ENCODE assay signal across 8 mouse cellular contexts in genomic region chr11:88551034-88551433, GRCm38 (mm10).
A peak's percentile ranks its signal among the peaks of the same experiment; 100 is the strongest.
DNase-seq lines count a peak whose midpoint lies in the region; ATAC-seq and TF ChIP-seq lines count a peak whose summit lies in the region.

No protein-coding gene starts in this region.

- TF ChIP-seq CTCF in left cerebral cortex, adult 2 months (IDR thresholded peaks at IDR 0.05), result no peak; the same call in 1 of the 2 replicates
- no peak for TF ChIP-seq CTCF in spleen, adult 2 months (IDR thresholded peaks at IDR 0.05; ENCODE audit: extremely low read depth, insufficient read depth, insufficient read length, insufficient replicate concordance)

- H3K36me3 ChIP-seq in forebrain, embryonic 11.5 days (ENCODE audit: control insufficient read depth, insufficient read depth, low read length), result no peaks in the 10 kb centered on the region; the same call in 1 of the 2 replicates
- no peaks in the 10 kb centered on the region for H3K36me3 ChIP-seq in spleen, adult 2 months (ENCODE audit: control insufficient read depth, insufficient read depth, low read length)

- peak; percentile 45 to 59 for DNase-seq in spleen, adult 18-20 months
- no peak for DNase-seq in spleen, adult 12 weeks (ENCODE audit: low spot score)
- peak; percentile 60 for DNase-seq in forebrain, embryonic 11.5 days (ENCODE audit: low spot score)
- DNase-seq in heart, postnatal 25 days (ENCODE audit: low spot score), result peak; percentile 39
- peak; percentile 41 to 47 for DNase-seq in left cerebral cortex, adult 2 months (ENCODE audit: extremely low spot score in 1 of 2, low spot score in 2 of 2)
- DNase-seq in spleen, adult 2 months (ENCODE audit: low read depth in 1 of 2, low spot score in 2 of 2), result peak; percentile 41 to 66
- DNase-seq in urinary bladder, postnatal 25 days (ENCODE audit: low spot score), result no peak

- peak overlapping the region; percentile 59; the same call in 1 of the 2 replicates for H3K27ac ChIP-seq in forebrain, embryonic 11.5 days (ENCODE audit: low read depth, low read length)
- peak overlapping the region; percentile 50; the same call in 1 of the 2 replicates for H3K27ac ChIP-seq in left cerebral cortex, adult 2 months
- peak overlapping the region; percentile 66 for H3K27ac ChIP-seq in spleen, adult 2 months (ENCODE audit: insufficient read depth, low read length)

- H3K9me3 ChIP-seq in forebrain, embryonic 11.5 days (ENCODE audit: control insufficient read depth, low read length), result no peaks in the 10 kb centered on the region

- no peak overlapping the region for H3K4me2 ChIP-seq in forebrain, embryonic 11.5 days (ENCODE audit: low read depth, low read length, severe bottlenecking)

- TF ChIP-seq POLR2A in spleen, adult 2 months (IDR thresholded peaks at IDR 0.05; ENCODE audit: low read depth, low read length), result no peak

- 15% methylated on average over 3 of the region's 3 CpGs for whole genome bisulfite sequencing in forebrain, embryonic 11.5 days
- WGBS in spleen, adult 2 months, result 0% methylated on average over 3 of the region's 3 CpGs

- H3K4me1 ChIP-seq in forebrain, embryonic 11.5 days (replicated peaks; ENCODE audit: control insufficient read depth, insufficient read depth, low read length), result peaks cover 70% of the 10 kb centered on the region
- H3K4me1 ChIP-seq in spleen, adult 2 months (ENCODE audit: control insufficient read depth, insufficient read depth, insufficient read length), result peaks cover 22% of the 10 kb centered on the region; the same call in 1 of the 2 replicates

- H3K27me3 ChIP-seq in forebrain, embryonic 11.5 days (ENCODE audit: control insufficient read depth, insufficient read depth, low read length), result no peaks in the 10 kb centered on the region
- H3K27me3 ChIP-seq in spleen, adult 2 months (ENCODE audit: control insufficient read depth, insufficient read depth, low read length), result no peaks in the 10 kb centered on the region

- H3K4me3 ChIP-seq in forebrain, embryonic 11.5 days (ENCODE audit: low read depth, low read length), result no peak overlapping the region
- no peak overlapping the region for H3K4me3 ChIP-seq in left cerebral cortex, adult 2 months
- no peak overlapping the region for H3K4me3 ChIP-seq in spleen, adult 2 months (ENCODE audit: extremely low read depth, insufficient read depth, insufficient read length)

- ATAC-seq in forebrain, embryonic 11.5 days (replicated peaks; ENCODE audit: low FRiP score), result no peak
- ATAC-seq in megakaryocyte progenitor cell, adult 5-6 weeks (replicated peaks; ENCODE audit: poor library complexity), result peak; percentile 64

- H3K9ac ChIP-seq in forebrain, embryonic 11.5 days (ENCODE audit: low read length), result 0 out of 2 replicates have a peak overlapping the region, but pooled peaks have one; percentile 3

- intact Hi-C loops in heart, postnatal 25 days (cut with DNase I), result loop anchor here (5.0 kb wide), 3 partner anchors 34 to 299 kb away; no protein-coding TSS in a partner anchor
- intact Hi-C loops in left cerebral cortex, adult 2 months (cut with DNase I), result loop anchor here (5.0 kb wide), 1 partner anchor 271 kb away; no protein-coding TSS in a partner anchor

Comparison
In these comparisons a context has a peak if more than half of its experiments do, and no peak if none do; other contexts are left out.
1. DNase-seq: peak in spleen, adult 18-20 months (2 of 2), forebrain, embryonic 11.5 days (single experiment), heart, postnatal 25 days (single experiment), left cerebral cortex, adult 2 months (2 of 2) and spleen, adult 2 months (2 of 2); none in spleen, adult 12 weeks (single experiment) and urinary bladder, postnatal 25 days (single experiment).
2. Peak in every context shown above with its lines, with median percentiles within 50 percentile points of each other: H3K27ac ChIP-seq.